Mouse (Mus musculus) liver, postnatal 0 days (tissue): Measurements from ENCODE around the gene P4ha3. TPM values are rescaled to one million over a fixed set of nuclear protein-coding genes. Genes with fewer than 3 reads are reported as not detected.

Experiments
- ATAC-seq: fragments of 200-750 bp; cut with Nextera tagmentation; 2 replicates; pipeline ENCODE4 v1.8.0; 2017; ENCODE audit warnings: mild to moderate bottlenecking, moderate library complexity
- DNase-seq: peaks from one replicate; pipeline ENCODE4 v3.0.0-alpha.2; 2016
- H3K27ac ChIP-seq: fragments of 300-500 bp; sonication (generic); 2 replicates; pipeline ENCODE4 v1.5.1; 2014; ENCODE audit warnings: antibody characterized with exemption, moderate library complexity, mild to moderate bottlenecking, low read depth
- H3K27me3 ChIP-seq: fragments of 300-500 bp; sonication (generic); 2 replicates; pipeline ENCODE4 v1.6.1; 2014; ENCODE audit warnings: low read length, control low read depth, mixed read lengths; ENCODE audit not compliant: insufficient read depth
- H3K36me3 ChIP-seq: fragments of 300-500 bp; sonication (generic); replicated peaks from 2 replicates; pipeline ENCODE4 v1.6.1; 2014; ENCODE audit warnings: mild to moderate bottlenecking, control low read depth, low read length, moderate library complexity, mixed read lengths; ENCODE audit not compliant: insufficient read depth
- H3K4me1 ChIP-seq: fragments of 300-500 bp; sonication (generic); 2 replicates; pipeline ENCODE4 v1.6.1; 2014; ENCODE audit warnings: antibody characterized with exemption, mild to moderate bottlenecking, control low read depth; ENCODE audit not compliant: insufficient read depth
- H3K4me2 ChIP-seq: fragments of 300-500 bp; sonication (generic); 2 replicates; pipeline ENCODE4 v1.6.1; 2014; ENCODE audit warnings: low read depth, mild to moderate bottlenecking, low read length, moderate library complexity, mixed read lengths
- H3K4me3 ChIP-seq: fragments of 300-500 bp; sonication (generic); 2 replicates; pipeline ENCODE4 v1.5.1; 2014; ENCODE audit warnings: low read depth, low read length
- H3K9ac ChIP-seq: fragments of 300-500 bp; sonication (generic); replicated peaks from 2 replicates; pipeline ENCODE4 v1.6.1; 2014; ENCODE audit warnings: mild to moderate bottlenecking, moderate library complexity
- H3K9me3 ChIP-seq: fragments of 300-500 bp; sonication (generic); 2 replicates; pipeline ENCODE4 v1.6.1; 2016; ENCODE audit warnings: mild to moderate bottlenecking, control low read depth, low read length, mixed read lengths
- CTCF ChIP-seq: sonication (generic); IDR thresholded peaks from 2 replicates; pipeline ENCODE4 v1.5.1; 2016; ENCODE audit warnings: antibody characterized with exemption, low read depth
- EP300 ChIP-seq: IDR thresholded peaks from 2 replicates; pipeline ENCODE4 v1.6.1; 2016; ENCODE audit warnings: antibody characterized with exemption, low read depth, mild to moderate bottlenecking
- WGBS: fragments of 180-500 bp; shearing (Covaris S2); extraction: QIAGEN DNeasy Blood & Tissue Kit; methylation state at CpG from one replicate; pipeline ENCODE4 v1.1.7; 2014; ENCODE audit not compliant: insufficient replicate concordance; 5-methylcytosine and 5-hydroxymethylcytosine counted together
- polyA plus RNA-seq: library from polyadenylated mRNA; unstranded; fragments of >200 nt; fragmentation: Nextera tagmentation; extraction: Ambion mirVana; gene quantifications from 2 replicates; pipeline ENCODE4 v1.2.1, GENCODE M21; 2015

Gene P4ha3
- polyA plus RNA-seq, 1 experiment from 2014 or later, result 0.27 TPM

GRCm38 (mm10) chr7:100296699-100297098 is 11.4 kb downstream of the P4ha3 start:
- H3K9ac ChIP-seq, result no peak overlapping the region
- DNase-seq (no peak), ATAC-seq (no peak)
- H3K4me1 ChIP-seq, result no peaks in the 10 kb centered on the region
- no peaks in the 10 kb centered on the region for H3K36me3 ChIP-seq
- no peak overlapping the region for H3K4me2 ChIP-seq
- H3K9me3 ChIP-seq, result no peaks in the 10 kb centered on the region
- no peaks in the 10 kb centered on the region for H3K27me3 ChIP-seq
- H3K27ac ChIP-seq, result no peak overlapping the region
- WGBS, result 79% methylated on average over 6 of the region's 6 CpGs
- no peak overlapping the region for H3K4me3 ChIP-seq
- TF ChIP-seq EP300 (no peak), CTCF (no peak)

GRCm38 (mm10) chr7:100298861-100299510 is 13.7 kb downstream of the P4ha3 start:
- no peak overlapping the region for H3K27ac ChIP-seq
- no peak overlapping the region for H3K4me2 ChIP-seq
- H3K36me3 ChIP-seq, result no peaks in the 10 kb centered on the region
- TF ChIP-seq EP300 (no peak), CTCF (no peak)
- H3K9ac ChIP-seq, result no peak overlapping the region
- H3K27me3 ChIP-seq, result no peaks in the 10 kb centered on the region
- no peak for DNase-seq
- H3K4me1 ChIP-seq, result no peaks in the 10 kb centered on the region
- 76% methylated on average over 14 of the region's 14 CpGs for WGBS
- no peak overlapping the region for H3K4me3 ChIP-seq
- H3K9me3 ChIP-seq, result no peaks in the 10 kb centered on the region
- ATAC-seq, result no peak

GRCm38 (mm10) chr7:100301390-100301789 is 16.1 kb downstream of the P4ha3 start:
- H3K4me2 ChIP-seq, result no peak overlapping the region
- no peaks in the 10 kb centered on the region for H3K9me3 ChIP-seq
- no peak overlapping the region for H3K27ac ChIP-seq
- DNase-seq (no peak), ATAC-seq (no peak)
- H3K4me3 ChIP-seq, result no peak overlapping the region
- no peak for TF ChIP-seq CTCF
- TF ChIP-seq EP300, result no peak
- no peaks in the 10 kb centered on the region for H3K4me1 ChIP-seq
- H3K9ac ChIP-seq, result no peak overlapping the region
- no peaks in the 10 kb centered on the region for H3K36me3 ChIP-seq
- 85% methylated on average over 3 of the region's 3 CpGs for WGBS
- H3K27me3 ChIP-seq, result no peaks in the 10 kb centered on the region

GRCm38 (mm10) chr7:100302316-100302715 is 17.0 kb downstream of the P4ha3 start:
- Histone ChIP-seq H3K9me3 (no peaks in the 10 kb centered on the region), H3K36me3 (no peaks in the 10 kb centered on the region), H3K9ac (no peak overlapping the region), H3K27ac (no peak overlapping the region), H3K4me2 (no peak overlapping the region), H3K4me3 (no peak overlapping the region), H3K4me1 (no peaks in the 10 kb centered on the region), H3K27me3 (no peaks in the 10 kb centered on the region)
- no peak for ATAC-seq
- 47% methylated on average over 4 of the region's 4 CpGs for WGBS
- no peak for TF ChIP-seq CTCF
- no peak for TF ChIP-seq EP300
- DNase-seq, result no peak

- 79% methylated on average over 9 of the region's 9 CpGs for WGBS
These were observed 20.6 kb downstream of the P4ha3 start for GRCm38 (mm10) chr7:100305894-100306293.

GRCm38 (mm10) chr7:100307872-100308653 is 22.7 kb downstream of the P4ha3 start:
- ATAC-seq, result no peak
- no peaks in the 10 kb centered on the region for H3K9me3 ChIP-seq
- H3K4me1 ChIP-seq, result no peaks in the 10 kb centered on the region
- TF ChIP-seq CTCF (no peak), EP300 (no peak)
- DNase-seq, result no peak
- 75% methylated on average over 6 of the region's 6 CpGs for WGBS
- no peak overlapping the region for H3K27ac ChIP-seq
- no peaks in the 10 kb centered on the region for H3K36me3 ChIP-seq
- H3K9ac ChIP-seq, result no peak overlapping the region
- H3K4me2 ChIP-seq, result no peak overlapping the region
- no peak overlapping the region for H3K4me3 ChIP-seq
- no peaks in the 10 kb centered on the region for H3K27me3 ChIP-seq

More at GRCm38 (mm10) chr7:100305894-100306293, 20.6 kb downstream of the P4ha3 start:
- no peaks in the 10 kb centered on the region for H3K9me3 ChIP-seq
- H3K4me3 ChIP-seq, result no peak overlapping the region
- no peak for TF ChIP-seq EP300
- no peak for TF ChIP-seq CTCF
- no peak overlapping the region for H3K27ac ChIP-seq
- no peak for ATAC-seq
- H3K27me3 ChIP-seq, result no peaks in the 10 kb centered on the region
- no peak for DNase-seq
- no peak overlapping the region for H3K4me2 ChIP-seq
- no peaks in the 10 kb centered on the region for H3K36me3 ChIP-seq
- no peaks in the 10 kb centered on the region for H3K4me1 ChIP-seq
- H3K9ac ChIP-seq, result no peak overlapping the region
